Mouse (Mus musculus): ENCODE measurements around the gene Sik1.

DNA sequence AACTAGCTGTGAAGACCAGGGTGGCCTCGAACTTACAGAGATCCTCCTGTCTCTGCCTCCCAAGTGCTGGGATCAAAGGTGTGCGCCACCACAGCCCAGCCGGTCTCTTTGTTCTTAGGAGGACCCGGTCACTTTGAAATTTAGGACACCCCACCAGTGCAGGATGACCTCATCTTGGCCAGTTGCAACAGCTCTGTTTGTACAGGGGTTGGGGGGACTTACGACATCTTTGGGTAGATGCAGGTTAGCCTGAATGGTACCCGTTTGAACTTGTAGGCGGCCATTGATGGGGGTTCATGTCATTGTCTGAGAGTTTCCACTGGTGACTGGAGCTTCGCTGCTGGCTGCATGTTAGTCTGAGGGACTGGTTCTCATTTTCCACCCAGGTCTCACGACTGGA, 14.8 kb upstream of the Sik1 start:
- no peak for TF ChIP-seq POLR2A (IDR thresholded peaks at IDR 0.05; ENCODE audit: extremely low read depth, insufficient read depth, low read length)
- no peak for TF ChIP-seq CTCF (IDR thresholded peaks at IDR 0.05; ENCODE audit: extremely low read depth, insufficient read depth, low read length)
